Mouse (Mus musculus) embryo, embryonic 10 days (tissue): ENCODE data around the gene Arhgef10l.

Experiments used
- DNase-seq: peaks from one replicate; pipeline ENCODE4 v3.0.0-alpha.2; 2015; ENCODE audit warnings: low spot score

The Arhgef10l gene

DNA sequence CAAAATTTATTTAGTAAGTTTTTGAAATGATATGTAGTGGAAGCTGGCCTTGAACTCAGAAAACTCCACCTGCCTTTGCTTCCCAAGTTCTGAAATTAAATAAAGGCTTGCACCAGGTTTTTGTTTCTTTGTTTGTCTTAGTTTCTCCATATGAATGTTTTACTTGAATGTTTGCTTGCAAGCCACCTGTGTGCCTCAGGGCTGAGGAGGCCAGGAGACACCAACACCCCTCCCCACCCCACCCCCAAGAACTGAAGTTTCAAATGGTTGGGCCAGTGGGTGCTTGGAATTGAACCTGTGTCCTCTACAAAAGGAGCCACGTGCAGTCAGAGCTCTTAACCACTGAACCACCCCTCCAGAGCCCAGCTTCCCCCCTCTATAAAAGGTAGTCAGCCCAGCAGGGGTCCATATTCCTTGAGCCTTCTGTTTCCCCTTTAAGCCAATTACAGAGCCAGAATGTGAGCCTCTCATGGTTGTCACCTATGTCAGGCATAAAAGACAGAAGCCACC is 28.8 kb upstream of the Arhgef10l start:
- no peak for DNase-seq

DNA sequence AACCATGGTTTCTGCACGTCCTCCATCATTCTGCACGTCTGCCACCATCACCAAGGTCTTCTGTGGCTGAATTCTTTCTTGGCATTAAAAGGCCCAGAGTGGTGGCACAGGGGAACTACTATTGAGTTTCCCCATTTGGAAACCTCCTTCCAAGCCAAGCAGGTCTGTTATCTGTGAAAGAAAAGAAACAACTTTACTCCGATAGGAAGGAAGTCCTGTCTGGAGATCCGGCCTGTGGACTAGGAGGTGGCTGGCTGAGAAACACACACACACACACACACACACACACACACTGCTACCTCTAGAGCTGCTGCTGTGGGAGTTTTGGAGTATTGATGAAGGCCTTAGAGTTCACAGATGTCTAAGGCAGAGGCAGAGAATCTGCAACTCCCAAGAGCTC is 27.7 kb upstream of the Arhgef10l start:
- no peak for DNase-seq

DNA sequence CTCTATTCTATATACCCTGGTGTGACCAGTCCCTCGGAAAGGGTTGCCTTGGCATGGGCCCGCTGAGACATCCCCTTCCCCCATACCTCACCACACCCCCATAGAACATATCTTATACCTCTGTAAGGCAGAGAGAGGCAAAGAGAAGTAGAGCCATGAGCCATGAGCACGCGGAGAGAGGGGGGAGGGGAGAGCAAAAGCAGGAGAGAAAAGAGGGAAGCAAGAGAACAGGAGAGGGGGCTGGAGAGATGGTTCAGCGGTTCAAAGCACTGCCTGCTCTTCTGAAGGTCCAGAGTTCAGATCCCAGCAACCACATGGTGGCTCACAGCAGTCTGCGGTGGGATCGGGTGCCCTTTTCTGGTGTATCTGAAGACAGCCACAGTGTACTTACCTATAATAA is 25.7 kb upstream of the Arhgef10l start:
- no peak for DNase-seq

DNA sequence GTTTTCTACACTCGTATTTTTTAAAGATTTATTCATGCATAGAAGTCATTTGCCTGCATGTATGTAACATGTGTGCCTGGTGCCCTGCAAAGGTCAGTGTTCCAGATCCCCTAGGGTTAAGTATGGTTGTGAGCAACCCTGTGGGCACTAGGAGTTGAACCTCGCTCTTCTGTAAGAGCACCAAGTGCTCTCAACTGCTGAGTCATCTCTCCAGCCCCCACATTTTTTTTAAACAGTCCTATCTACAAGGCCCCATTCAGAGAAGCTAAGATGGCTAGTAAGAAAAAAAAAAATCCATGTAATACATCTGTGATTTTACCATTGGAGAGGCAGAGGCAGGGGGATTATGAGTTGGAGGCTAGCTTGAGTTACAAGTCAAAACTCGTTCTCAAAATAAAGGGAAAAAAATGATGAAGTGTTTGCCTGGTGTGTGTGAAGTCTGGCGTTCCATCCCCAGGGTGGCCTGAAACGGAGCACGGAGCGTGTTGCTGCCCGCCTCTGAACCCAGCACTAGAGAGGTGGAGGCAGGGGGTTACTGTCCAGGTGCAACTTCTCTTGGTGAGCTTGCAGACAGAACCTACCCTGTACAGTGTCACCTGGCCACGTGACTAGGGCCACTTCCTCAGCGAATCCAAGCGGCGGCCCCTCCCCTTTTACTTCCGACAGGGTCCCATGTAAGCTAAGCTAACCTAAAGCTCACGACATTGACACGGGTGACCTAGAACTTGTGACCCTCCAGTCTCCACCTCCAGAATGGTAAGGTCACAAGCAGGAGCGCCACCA is 24.3 kb upstream of the Arhgef10l start:
- no peak for DNase-seq

DNA sequence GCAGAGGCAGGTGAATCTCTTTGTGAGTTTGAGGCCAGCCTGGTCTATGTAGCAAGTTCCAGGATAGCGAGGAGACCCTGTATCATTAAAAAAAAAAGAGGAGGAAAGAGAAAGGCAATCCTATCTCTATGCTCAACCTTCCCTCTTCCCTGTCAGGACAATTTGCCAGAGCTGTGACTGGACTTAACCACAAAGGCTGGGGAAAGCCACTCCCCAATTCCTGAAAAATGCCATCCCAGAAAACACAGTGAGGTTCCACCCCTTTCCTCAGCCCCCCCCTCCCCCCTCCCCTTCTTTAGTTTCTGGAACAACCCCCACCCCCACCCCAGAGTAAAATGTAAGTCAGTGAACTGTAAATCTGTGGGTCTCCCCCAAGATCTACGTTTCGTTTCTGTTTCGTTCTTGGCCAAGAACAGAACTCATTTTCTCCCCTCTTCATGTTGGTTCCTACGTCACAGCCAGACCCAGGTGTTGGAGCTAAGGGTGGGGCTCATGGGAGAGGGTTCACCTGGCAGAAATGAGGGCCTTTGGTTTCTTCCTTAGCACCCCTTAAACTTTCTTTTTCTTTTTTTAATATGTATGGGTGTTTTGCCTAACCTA is 23.1 kb upstream of the Arhgef10l start:
- DNase-seq = no peak

DNA sequence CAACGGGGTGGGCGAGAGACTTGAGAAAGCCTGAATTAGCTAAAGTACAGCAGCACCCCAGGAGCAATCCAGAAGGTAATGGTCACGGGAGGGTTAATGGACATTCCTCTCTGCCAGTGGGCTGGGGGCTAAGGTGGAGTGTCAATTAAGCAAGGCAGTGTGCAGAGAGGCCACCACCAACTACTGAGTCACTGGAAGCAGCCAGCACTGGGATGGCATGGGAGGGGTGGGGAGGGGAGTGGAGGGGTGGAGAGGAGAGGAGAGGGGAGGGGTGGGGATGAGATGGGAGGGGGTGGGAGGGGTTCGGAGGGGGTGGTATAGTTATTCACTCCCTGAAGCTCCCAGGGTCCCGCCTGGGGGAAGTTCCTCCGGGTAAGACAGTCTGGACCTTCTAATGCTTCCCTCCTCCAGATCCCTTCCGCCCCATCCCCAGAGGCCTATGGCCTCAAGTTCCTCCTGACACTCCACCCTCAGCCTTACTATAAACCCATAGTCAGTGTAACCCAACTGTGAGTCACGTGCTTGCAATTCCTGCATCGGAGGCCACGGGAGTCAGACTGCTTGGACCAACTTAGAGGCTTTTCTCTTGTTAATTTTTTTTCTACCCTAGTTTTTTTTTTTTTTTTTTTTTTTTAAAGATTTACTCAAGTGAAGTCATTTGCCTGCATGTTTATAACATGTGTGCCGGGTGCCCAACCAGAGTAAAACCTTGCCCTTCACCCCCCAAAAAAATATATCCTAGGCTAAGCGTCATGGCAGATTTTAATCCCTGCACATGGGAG is 22.4 kb upstream of the Arhgef10l start:
- no peak for DNase-seq

DNA sequence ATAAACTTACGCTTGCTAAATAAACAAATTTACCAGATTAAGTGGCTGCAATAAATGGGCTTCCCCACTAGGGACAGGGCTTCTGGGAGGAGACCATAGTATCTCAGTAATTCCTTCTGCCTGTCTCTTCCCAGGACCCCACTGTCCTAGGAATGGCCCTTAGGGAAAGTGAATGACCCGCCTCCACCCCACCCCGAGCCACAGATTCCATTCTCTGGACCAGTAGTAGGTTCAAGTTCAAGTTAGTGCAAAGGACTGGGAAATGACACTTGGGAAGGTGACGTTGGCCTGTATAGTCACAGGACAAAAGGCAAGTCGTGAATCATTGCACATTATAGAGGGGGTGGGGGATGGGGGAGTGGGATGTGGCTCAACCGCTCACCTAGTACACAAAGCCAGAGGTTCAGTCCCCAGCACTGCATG is 19.1 kb upstream of the Arhgef10l start:
- DNase-seq = no peak

DNA sequence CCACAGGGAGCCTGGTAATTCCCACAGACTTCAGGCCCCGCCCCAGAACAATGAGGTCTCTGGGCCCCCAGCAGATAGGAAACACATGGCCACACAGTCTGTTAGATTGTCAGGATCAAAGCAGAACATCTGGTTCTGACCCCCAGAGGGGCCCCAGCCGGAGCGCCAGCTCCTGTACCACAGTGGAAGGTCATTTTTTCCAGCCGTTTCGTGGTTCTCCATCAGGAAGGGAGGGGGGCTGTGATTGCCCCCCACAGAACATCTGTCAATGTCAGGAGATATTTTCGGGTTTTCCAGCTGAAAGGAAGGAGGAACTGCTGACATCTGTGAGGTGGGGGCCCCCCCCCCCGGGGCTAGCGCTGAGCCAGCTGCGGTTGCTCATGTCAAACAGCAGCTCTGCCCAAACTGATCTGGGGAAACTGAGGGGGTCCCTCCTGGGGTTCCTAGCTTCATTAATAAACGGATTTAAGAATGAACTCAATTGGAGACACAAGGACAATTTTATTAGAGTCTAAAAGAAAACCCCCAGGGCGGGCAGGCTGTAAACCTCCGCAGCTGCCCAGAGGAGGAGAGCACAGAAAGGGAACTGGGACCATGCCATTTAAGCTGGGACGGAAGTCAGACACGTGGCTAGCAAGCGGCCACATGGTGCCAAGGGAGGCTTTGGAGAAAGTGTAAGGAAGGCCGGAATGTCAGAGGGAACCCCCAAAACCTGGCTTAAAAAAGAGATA is 18.5 kb upstream of the Arhgef10l start:
- peak; percentile 76 for DNase-seq

DNA sequence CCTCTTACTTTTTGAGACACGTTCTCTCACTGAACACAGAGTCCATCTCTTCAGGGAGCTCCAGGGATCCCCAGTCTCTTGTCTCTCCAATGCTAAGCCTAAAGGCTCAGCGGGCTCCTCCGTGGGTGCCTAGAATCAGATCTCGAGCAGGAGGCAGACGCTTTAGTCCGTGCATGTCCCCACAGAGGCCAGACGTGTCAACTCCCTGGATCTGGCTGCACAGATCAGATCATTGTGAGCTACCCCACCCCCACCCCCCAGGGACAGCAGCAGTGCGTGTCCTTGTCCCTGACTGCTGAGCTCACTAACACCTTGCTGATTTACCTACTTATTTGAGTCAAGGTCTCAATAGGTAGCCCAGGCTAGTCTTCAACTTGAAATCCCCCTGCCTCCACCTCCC is 17.8 kb upstream of the Arhgef10l start:
- DNase-seq = no peak

DNA sequence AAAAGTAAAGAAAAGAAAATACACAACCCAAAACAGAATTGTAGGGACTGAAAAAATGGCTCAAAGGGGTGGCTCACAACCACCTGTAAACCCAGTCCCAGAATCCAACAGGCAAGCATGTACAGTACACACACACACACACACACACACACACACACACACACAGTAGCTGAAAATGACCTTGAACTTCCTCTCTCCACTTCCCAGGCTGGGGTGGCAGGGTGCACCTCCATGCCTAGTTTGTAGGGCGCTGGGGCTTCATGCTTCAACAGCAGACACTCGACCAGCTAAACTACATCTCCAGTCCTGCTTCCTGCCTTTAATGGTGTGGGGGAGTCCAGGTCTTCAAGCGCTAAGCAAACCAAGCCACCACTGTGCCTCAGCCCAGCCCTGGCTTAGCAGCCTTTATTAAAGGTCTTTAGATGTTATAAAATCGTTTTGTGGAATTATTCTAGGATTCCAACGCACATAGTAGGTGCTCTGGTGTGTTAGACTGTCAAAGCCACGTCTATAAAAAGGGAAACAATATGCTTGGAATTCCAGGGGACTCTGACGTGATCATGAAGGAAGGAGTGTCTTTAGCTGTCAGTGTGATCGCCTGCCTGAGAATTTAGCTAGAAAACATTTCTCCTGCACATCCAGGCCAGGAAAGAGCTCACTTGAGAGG is 15.1 kb upstream of the Arhgef10l start:
- DNase-seq = no peak

DNA sequence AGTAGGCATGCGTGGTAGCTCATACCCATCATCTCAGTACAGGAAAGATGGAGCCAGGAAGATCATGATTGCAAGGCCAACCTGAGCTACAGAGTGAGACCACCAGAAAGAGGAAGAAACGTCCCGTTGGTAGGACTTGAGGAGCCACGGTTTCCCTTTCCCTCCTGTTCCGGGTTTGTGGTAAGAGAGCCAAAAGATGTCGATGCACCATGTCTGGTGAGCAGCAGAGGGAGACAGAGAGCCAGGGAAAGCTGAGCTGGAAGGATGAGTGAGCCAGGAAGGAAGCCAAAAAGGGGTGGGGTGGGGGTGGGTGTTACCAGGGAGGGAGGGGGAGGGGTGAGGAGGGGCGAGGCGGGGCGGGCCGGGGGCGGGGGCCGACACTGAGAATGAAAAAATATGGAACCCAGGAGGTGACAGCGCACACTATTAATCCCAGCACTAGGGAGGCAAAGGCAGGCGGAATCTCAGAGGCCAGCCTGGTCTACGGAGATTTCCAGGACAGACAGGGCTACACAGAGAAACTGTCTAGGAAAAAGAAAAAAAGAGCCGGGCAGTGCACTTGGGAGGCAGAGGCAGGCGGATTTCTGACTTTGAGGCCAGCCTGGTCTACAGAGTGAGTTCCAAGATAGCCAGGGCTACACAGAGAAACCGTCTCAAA is 14.0 kb upstream of the Arhgef10l start:
- DNase-seq = peak; percentile 88

DNA sequence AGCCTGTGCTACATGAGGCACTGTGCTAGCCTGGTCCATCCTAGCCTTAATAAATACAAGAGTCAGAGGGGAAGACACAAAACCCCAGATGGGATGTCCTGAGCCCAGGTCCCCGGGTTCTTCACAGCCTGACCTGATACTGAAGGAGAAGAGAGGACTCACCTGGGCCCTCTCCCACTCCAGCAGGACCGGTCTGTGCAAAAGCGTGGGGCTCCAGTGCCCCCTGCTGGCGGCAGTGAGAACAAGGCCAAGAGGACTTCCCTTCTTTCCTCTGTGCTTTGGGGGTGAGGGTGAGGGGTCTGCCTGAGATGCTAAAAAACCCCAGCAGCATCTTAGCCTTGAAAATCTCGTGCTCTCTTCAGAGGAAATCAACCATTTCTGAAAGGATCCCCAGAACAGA is 13.2 kb upstream of the Arhgef10l start:
- peak; percentile 70 for DNase-seq

DNA sequence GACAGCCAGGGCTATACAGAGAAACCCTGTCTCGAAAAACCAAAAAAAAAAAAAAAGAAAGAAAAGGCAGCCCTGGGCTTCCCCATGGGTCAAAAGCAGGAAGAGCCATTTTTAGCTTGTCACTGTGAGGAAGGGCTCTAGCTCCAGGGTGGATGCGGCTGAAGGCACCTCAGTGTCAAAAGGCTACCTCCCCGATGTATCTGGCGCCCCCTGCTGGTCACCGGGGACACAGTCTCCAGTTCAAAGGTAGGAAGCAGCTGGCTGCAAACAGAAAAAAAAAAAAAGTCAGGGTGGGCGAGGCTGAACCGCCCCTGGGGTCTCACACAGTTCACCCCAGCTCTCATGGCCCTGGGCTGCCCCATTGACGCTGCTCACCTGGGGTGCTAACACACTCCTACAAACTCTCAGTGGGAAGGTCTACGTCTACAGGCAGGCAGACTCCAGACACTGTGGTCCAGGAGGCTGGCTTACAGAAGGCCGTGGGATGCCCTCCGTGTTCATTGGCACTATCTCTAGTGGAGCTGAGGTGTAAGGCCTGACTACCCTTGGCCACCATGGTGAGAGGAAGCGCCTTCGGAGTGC is 8.6 kb upstream of the Arhgef10l start:
- peak; percentile 92 for DNase-seq

DNA sequence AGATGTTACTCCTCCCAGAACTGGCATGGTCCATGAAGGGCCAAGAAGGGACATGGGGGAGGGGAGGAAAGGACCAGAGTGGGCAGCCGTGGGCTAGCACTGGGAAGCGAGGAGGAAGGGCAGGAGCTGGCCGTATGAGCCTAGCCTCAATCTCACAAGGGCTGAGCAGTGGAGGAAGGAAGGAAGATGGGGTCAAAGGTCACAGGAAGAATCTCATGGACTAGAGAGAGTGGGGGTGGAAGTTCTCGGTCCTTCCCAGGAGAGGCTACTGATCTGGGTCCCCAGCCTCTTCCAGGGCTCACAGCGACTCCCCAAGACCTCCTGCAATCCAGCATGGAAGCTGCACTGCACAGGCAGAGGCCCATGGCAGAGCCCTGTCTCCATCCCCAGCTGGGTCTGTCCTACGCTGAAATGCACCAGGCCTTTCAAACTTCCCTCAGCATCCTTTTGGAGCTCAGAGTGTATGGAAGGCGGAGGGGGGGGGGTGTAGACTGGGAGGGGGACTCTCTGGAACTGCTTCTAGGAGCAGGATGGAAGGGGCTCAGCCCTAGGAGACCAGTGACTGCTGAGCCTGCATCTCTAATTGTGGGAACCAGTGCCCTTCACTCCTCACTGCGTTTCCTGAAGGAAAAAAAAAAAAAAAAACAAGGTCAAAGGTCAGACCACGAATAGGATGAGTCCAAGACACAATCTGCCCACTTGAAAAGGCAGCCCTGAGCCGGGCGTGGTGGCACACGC is 7.9 kb upstream of the Arhgef10l start:
- peak; percentile 35 for DNase-seq

DNA sequence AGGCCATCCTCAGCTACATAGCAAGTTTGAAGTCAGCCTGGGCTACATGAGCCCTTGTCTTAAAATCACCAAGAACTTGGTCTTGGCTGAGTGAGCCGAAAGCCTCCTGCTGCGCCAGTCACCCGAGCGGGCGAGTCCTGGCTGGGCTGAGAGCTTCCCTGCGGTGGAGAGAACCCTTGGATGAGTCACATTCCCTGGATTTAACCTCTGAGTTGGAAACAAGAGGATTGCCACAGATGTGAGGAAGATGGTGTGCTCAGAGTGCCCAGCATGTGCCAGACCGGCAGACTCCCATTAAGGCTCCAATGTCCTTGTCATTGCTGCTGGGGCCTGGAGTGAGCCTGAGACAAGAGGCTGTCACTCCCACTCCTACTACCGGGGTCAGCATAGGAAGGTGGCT is 2.0 kb upstream of the Arhgef10l start:
- DNase-seq = no peak

DNA sequence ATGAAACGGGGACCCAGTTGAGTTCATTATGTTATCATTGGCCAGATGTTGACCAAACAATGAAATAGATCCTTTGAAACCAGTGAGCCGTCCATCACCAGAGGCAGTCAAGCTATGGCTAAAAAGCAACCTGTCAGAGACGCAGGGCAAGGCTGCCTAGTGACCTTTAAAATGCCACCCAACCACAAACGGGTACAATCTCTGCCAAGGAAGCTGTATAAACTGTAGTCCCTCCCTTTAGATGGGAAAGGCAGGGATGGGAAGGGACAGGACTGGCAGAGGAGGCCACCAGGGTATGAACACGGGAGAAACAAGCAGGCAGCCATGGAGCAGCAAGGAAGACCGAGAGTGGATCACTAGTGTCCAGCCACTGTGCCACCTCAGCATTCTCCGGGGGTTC is 759 bp downstream of the Arhgef10l start:
- no peak for DNase-seq

DNA sequence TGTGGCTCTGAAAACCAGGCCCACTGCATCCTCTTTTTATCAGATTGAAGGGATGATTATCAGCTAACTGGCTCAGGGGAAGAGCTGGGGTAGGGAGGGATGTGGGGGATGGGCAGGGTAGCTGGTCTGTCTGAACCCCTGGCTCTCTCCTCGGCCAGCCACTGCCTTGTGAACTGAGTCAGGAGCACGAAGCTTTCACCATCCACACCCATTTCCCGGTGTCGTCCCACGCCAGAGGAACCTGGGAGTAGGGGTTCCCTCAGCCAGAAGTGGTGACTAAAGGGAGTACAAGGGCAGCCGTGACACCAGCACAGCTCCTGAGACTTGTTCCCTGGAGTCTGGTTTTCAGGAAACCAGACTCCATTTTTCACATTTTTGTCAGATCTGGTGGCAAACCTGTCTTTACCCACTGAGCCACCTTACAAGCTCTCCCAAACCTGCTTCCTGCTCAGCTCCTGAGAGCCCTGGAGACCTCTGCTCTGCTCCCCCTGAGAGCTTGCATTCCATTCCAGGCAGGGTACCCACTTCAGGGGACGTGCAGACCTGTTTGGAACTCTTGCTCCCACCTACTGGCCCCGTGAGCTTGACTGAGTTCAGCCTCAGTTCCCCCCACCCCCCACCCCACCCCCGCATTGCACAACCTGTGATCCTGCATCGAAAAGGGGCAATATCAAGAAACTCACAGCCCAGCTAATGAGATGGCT is 2.8 kb downstream of the Arhgef10l start:
- no peak for DNase-seq

DNA sequence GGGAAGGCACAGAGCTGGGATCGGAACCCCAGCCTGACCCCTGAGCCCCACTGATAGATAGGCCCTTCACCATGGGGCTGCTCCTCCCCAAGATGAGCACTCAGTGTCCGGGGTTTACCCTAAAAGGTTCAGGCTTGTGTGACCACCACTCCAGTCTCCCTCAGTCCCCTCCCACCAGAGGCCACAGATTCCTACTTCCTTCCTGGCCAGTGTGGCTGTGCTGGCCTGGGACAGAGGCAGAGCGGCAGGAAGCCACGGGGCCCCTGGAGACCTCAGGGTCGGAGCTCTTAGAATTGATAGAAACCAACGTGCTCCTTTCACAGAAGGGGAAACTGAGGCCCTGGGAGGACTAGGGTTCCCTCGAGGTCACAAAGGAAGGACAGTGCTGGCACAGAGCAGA is 3.4 kb downstream of the Arhgef10l start:
- peak; percentile 36 for DNase-seq

DNA sequence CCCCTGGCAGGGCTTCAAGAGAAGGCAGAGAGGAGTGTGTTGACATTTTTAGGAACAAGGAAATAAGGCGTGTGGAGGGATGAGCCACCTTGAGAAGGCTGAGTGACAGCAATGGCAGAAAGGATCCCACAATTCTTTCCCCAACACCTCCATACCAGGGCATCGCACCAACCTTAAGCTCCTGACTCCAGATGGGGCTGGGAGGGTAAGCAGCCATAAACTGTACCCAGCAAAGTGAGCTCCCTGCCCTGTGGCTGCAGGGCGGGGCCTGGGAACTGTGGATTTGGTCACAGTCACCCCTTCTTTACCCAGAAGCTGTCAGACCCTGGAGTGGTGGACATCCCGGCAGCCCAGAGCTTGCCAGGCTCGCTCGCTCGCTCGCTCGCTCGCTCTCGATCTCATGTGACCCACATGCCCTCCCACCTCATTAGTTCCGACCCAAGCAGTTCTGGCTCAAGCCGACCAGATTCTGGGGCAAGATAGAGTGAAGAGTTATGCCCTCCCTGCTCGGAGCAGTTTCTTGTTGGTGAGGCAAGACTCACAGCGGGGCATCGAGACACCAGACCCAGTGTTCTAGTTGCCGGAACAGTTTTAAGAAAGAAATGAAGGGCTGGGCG is 4.3 kb downstream of the Arhgef10l start:
- no peak for DNase-seq
